Mouse (Mus musculus) spleen, adult 2 months (tissue): ENCODE results near the gene Ddx47. TPM values are rescaled to one million over a fixed set of nuclear protein-coding genes. Genes with fewer than 3 reads are reported as not detected.

Experiments
- DNase-seq, 2 experiments: peaks; one replicate each; pipeline versions ENCODE4 v3.0.0 to v3.0.0-alpha.2; 2012 to 2021; ENCODE audit warnings: low spot score in 2 of 2, low read depth in 1 of 2
- H3K27ac ChIP-seq: fragments of 200-500 bp; 2 replicates; pipeline ENCODE4 v1.5.1; 2012; ENCODE audit warnings: low read length, inconsistent platforms; ENCODE audit not compliant: insufficient read depth
- H3K27me3 ChIP-seq: fragments of 200-500 bp; 2 replicates; pipeline ENCODE4 v1.6.1; 2012; ENCODE audit warnings: mild to moderate bottlenecking, moderate library complexity, low read length, inconsistent platforms; ENCODE audit not compliant: control insufficient read depth, insufficient read depth
- H3K36me3 ChIP-seq: fragments of 200-500 bp; 2 replicates; pipeline ENCODE4 v1.6.1; 2012; ENCODE audit warnings: mild to moderate bottlenecking, low read length, inconsistent platforms; ENCODE audit not compliant: control insufficient read depth, insufficient read depth
- H3K4me1 ChIP-seq: fragments of 200-500 bp; 2 replicates; pipeline ENCODE4 v1.6.1; 2011; ENCODE audit warnings: inconsistent platforms; ENCODE audit not compliant: control insufficient read depth, insufficient read depth, insufficient read length
- H3K4me3 ChIP-seq: fragments of 200-500 bp; 2 replicates; pipeline ENCODE4 v1.5.1; 2011; ENCODE audit warnings: mild to moderate bottlenecking, inconsistent platforms; ENCODE audit not compliant: insufficient read depth, insufficient read length; ENCODE audit errors: extremely low read depth
- CTCF ChIP-seq: fragments of 200-500 bp; IDR thresholded peaks from 2 replicates; pipeline ENCODE4 v1.5.1; 2011; ENCODE audit warnings: mild to moderate bottlenecking, inconsistent platforms; ENCODE audit not compliant: insufficient read depth, insufficient read length, insufficient replicate concordance; ENCODE audit errors: extremely low read depth
- POLR2A ChIP-seq: fragments of 200-500 bp; IDR thresholded peaks from 2 replicates; pipeline ENCODE4 v1.6.1; 2011; ENCODE audit warnings: low read depth, low read length, inconsistent platforms
- WGBS: fragments of 180-500 bp; shearing (Covaris S2); methylation state at CpG from one replicate; pipeline ENCODE4 v1.1.7; 2018; 5-methylcytosine and 5-hydroxymethylcytosine counted together
- polyA plus RNA-seq: library from polyadenylated mRNA; depleted of rRNA; stranded (reverse); fragments of >200 nt; gene quantifications from 2 replicates; pipeline ENCODE4 v1.2.3, GENCODE M21; 2012; rRNA removed

The Ddx47 gene
- polyA plus RNA-seq = 32.3 and 34.6 TPM in 2 replicates

DNA sequence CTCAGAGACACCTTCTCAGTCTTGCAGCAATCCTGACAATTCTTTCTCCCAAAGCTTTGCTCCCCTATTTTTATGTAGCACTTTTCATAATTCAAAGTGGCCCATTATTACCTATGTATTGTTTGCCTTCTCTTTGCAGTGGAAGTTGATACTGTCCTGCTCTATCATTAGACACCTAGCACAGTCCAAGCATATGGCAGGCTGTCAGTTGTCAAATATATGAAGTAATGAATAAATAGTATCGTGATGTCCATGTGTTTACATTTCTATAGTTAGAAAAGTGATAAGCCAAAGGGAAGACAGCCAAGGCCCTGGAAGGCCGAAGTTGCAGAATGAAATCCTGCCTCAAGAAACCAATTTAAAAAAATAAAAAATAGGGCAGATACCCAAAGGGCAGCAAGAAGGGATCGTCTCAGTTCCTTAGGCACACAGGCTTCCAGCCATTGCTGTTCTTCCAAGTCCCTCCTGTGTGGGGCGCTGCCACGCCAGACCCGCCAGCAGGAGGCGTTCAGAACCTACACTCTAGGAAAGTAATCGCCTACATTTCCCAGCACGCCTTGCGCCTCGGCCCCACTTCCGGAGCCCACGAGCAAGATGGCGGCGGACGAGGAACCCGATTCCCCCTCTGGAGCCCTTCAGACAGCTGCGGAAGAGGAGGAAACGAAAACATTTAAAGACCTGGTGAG, at the start of gene Ddx47:
Gene Ddx47 (plus strand): TSS at position 565 of the 686 bp plus-strand sequence.
- Histone ChIP-seq H3K27me3 (no peaks in the 10 kb centered on the region), H3K4me1 (peaks cover 2% of the 10 kb centered on the region), H3K36me3 (peaks cover 19% of the 10 kb centered on the region), H3K4me3 (peak within 1 kb of the TSS; percentile 73), H3K27ac (peak within 1 kb of the TSS; percentile 41)
- WGBS = 6% methylated on average over 19 of the region's 19 CpGs
- TF ChIP-seq POLR2A (no peak; the same call in 1 of the 2 replicates), CTCF (peak; percentile 99)
- peak; percentile 83 to 94 for DNase-seq

DNA sequence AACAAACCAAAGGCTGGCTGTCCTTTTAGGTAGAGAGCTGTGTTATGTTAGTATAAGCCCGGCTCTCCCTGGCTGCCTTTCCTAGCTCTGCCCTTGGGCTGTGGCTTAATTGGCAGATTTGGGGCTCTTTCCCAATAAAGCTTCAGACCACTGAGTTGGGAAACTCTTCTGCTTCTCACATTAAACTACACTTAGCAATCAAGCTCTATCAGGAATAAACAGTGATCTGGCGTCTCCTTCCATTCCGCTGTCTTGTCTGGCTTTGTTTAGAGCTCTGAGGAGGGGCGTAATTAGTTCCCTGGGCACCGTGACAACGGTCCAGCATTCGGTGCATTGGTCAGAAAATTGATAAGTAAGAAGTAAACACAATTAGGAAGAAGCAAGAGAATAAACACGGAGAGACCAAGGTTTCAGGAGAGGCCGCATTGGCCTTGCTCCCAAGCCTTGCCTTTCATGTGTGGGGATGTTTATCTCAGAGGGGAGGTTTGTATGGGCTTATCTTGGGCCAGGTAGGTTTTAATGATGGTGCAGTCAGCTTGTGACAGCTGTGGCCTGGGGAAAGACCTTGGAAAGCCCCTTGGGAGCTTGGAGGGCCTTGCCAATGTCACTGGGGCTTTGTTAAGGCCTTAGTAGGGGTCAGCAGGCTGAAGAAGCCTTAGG, 49.4 kb upstream of the Ddx47 start:
- Histone ChIP-seq H3K36me3 (no peaks in the 10 kb centered on the region), H3K4me1 (no peaks in the 10 kb centered on the region), H3K4me3 (no peak overlapping the region), H3K27ac (no peak overlapping the region), H3K27me3 (no peaks in the 10 kb centered on the region)
- 88% methylated on average over 9 of the region's 9 CpGs for WGBS
- no peak for DNase-seq
- TF ChIP-seq CTCF = no peak
- no peak for TF ChIP-seq POLR2A

DNA sequence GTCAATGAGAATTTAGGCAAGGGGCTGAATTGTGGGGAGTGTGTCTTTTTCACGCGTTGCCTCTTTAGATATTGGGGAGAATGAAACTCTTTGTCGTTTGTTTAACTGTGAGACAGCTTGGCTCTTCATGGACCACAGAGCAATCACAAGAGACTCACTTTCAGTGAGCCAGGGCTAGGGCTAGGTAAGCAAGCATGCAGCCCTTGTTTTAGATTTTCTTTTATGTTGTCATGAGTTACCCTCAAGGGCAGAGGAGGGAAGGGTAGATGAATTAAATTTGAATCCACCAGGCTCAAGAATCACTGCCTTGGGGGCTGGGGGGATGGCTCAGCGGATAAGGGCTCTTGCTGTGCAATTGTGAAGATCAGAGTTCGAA, 48.9 kb upstream of the Ddx47 start:
- Histone ChIP-seq H3K4me1 (no peaks in the 10 kb centered on the region), H3K36me3 (no peaks in the 10 kb centered on the region), H3K27me3 (no peaks in the 10 kb centered on the region), H3K27ac (no peak overlapping the region), H3K4me3 (no peak overlapping the region)
- WGBS = 92% methylated on average over 5 of the region's 5 CpGs
- DNase-seq = no peak
- no peak for TF ChIP-seq POLR2A

DNA sequence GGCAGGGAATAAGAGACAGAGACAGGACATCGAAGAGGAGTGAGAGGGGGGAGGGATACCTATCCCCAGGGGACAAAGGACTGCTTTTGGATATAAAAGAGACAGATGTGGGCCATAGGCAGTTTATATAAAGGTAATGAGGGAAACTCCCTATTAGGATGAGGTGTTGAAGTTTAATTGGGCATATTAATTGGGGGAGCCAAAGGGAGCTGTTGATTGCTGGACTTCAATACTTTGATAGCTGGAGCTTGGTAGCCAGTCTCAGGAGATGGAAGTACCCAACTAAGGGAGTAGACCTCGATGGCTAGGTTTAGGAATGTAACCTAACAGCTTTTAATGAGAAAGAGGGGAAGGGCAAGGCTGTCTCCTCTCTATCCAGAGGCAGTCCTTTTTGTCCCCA, 47.5 kb upstream of the Ddx47 start:
- no peak overlapping the region for H3K27ac ChIP-seq
- WGBS = 89% methylated on average over 2 of the region's 2 CpGs
- no peaks in the 10 kb centered on the region for H3K36me3 ChIP-seq
- H3K4me1 ChIP-seq = no peaks in the 10 kb centered on the region
- H3K4me3 ChIP-seq = no peak overlapping the region
- no peak for TF ChIP-seq CTCF
- no peak for TF ChIP-seq POLR2A
- H3K27me3 ChIP-seq = no peaks in the 10 kb centered on the region
- DNase-seq = no peak

DNA sequence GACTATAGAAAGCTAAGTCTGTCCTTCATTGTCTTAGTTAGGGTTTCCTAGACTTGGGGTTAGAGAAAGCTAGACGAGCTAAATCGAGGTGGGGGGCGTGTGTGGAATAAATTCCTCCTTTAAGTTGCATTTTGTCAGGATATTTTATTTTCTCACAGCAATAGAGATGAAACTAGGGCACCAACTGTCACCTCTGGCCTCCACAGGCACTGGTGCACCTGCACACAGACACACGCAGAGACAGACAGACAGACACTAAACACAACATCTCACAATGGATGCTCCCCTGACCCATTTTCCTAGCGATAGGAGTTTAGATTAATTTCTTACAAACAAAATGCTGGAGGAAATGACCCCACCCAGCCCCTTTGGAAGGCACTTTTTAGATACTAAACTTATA, 44.7 kb upstream of the Ddx47 start:
- Histone ChIP-seq H3K27ac (no peak overlapping the region), H3K4me1 (no peaks in the 10 kb centered on the region), H3K36me3 (no peaks in the 10 kb centered on the region), H3K4me3 (no peak overlapping the region), H3K27me3 (no peaks in the 10 kb centered on the region)
- no peak for TF ChIP-seq CTCF
- no peak for TF ChIP-seq POLR2A
- DNase-seq = no peak
- 80% methylated on average over 5 of the region's 5 CpGs for WGBS

DNA sequence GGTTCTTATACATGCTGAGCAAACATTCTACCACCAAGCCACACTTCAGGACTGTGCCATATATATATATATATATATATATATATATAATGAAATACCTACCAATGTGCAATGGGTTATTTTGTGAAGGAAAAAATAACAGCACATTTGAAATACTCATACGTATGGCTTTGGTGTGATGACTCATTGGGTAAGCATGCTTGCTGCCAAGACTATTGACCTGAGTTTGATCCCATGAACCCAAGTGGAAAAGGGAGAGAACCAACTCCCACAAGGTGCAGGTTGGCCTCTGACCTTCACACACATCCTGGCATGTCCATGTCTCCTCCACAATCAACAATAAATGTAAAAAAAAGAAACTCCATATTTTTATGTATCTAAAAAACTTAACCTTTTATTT, 43.1 kb upstream of the Ddx47 start:
- no peak for TF ChIP-seq CTCF
- no peak for TF ChIP-seq POLR2A
- Histone ChIP-seq H3K27me3 (no peaks in the 10 kb centered on the region), H3K4me3 (no peak overlapping the region), H3K4me1 (no peaks in the 10 kb centered on the region), H3K27ac (no peak overlapping the region), H3K36me3 (no peaks in the 10 kb centered on the region)
- WGBS = 95% methylated on average over 1 of the region's 1 CpGs
- no peak for DNase-seq

DNA sequence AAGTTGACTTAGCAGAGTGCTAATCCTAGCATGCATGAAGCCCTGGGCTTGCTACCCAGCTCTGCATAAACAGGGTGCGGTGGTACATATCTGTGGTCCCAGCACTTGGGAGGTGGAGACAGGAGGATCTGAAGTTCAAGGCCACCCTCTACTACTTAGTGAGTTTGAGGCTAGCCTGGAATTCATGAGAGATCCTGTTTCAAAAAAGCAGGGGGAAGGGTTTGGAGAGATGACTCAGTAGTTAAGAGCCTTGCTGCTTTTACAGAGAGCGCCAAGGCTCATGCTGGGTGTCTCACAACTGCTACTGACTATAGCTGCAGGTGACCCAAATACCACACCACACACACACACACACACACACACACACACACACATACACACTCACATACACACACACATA, 41.9 kb upstream of the Ddx47 start:
- Histone ChIP-seq H3K36me3 (no peaks in the 10 kb centered on the region), H3K4me3 (no peak overlapping the region), H3K27me3 (no peaks in the 10 kb centered on the region), H3K4me1 (no peaks in the 10 kb centered on the region), H3K27ac (no peak overlapping the region)
- 94% methylated on average over 2 of the region's 2 CpGs for WGBS
- no peak for TF ChIP-seq POLR2A
- no peak for TF ChIP-seq CTCF
- no peak for DNase-seq
